In genomic region chr14:32364359-32364758, GRCm38 (mm10) we compare ENCODE assay signal across 24 mouse cellular contexts. TPM values are rescaled to one million over a fixed set of nuclear protein-coding genes. Genes with fewer than 3 reads are reported as not detected.
"Had no signal": no experiment of that assay in that cellular context is flagged by ENCODE, and none has a peak within 500 bp of the region (broad histone marks: within the 10 kb centered on the region; RNA-seq: fewer than 3 reads in every experiment).

No protein-coding gene starts in this region.

- H3K4me3 ChIP-seq: megakaryocyte, embryonic 14.5 days; midbrain, embryonic 13.5 days; midbrain, embryonic 15.5 days; neural tube, embryonic 13.5 days; neural tube, embryonic 15.5 days had no signal

- H3K4me2 ChIP-seq: lung, embryonic 14.5 days; midbrain, embryonic 11.5 days; midbrain, embryonic 13.5 days; midbrain, embryonic 15.5 days; neural tube, embryonic 13.5 days; neural tube, embryonic 15.5 days had no signal

- DNase-seq: lung, adult 18-20 months; lung, embryonic 14.5 days; lung, postnatal 14 days; lung, postnatal 36 days; retina, postnatal 1 day; right cerebral cortex, adult 18-20 months; right cerebral cortex, postnatal 25 days; right cerebral cortex, postnatal 4 days; spleen, adult 18-20 months; thymus, adult 18-20 months; thymus, postnatal 14 days; thymus, postnatal 36 days had no signal

- H3K27ac ChIP-seq: macrophage; midbrain, embryonic 13.5 days; midbrain, embryonic 15.5 days; neural tube, embryonic 13.5 days; neural tube, embryonic 15.5 days had no signal

- H3K27me3 ChIP-seq: midbrain, embryonic 13.5 days; midbrain, embryonic 15.5 days; neural tube, embryonic 13.5 days; neural tube, embryonic 15.5 days had no signal

- H3K4me1 ChIP-seq: megakaryocyte, embryonic 14.5 days; midbrain, embryonic 13.5 days; midbrain, embryonic 15.5 days; neural tube, embryonic 13.5 days; neural tube, embryonic 15.5 days had no signal

- H3K9ac ChIP-seq: lung, embryonic 14.5 days; midbrain, embryonic 13.5 days; midbrain, embryonic 15.5 days; neural tube, embryonic 13.5 days; neural tube, embryonic 15.5 days had no signal

- ATAC-seq: midbrain, embryonic 13.5 days; midbrain, embryonic 15.5 days had no signal

- H3K36me3 ChIP-seq: midbrain, embryonic 13.5 days; midbrain, embryonic 15.5 days; neural tube, embryonic 13.5 days; neural tube, embryonic 15.5 days had no signal

- H3K9me3 ChIP-seq: midbrain, embryonic 13.5 days; midbrain, embryonic 15.5 days; neural tube, embryonic 13.5 days; neural tube, embryonic 15.5 days had no signal

RNA-seq across cellular contexts. Expression of gene 1700024G13Rik, which starts 23.8 kb away (rescaled TPM):
- polyA plus RNA-seq: liver, embryonic 16.5 days; lung, embryonic 14.5 days; macrophage; midbrain, embryonic 11.5 days; neural tube, embryonic 11.5 days; neural tube, embryonic 15.5 days; small intestine, adult 2 months; stomach, embryonic 14.5 days; stomach, embryonic 16.5 days had no signal
